Mouse (Mus musculus) heart, adult 2 months (tissue): ENCODE measurements around the gene Dpp4.

ENCODE experiments used
- CTCF ChIP-seq: fragments of 200-600 bp; IDR thresholded peaks from 2 replicates; pipeline ENCODE4 v1.8.1; 2022; ENCODE audit warnings: antibody characterized with exemption, mild to moderate bottlenecking, moderate library complexity
- EP300 ChIP-seq: fragments of 200-500 bp; IDR thresholded peaks from 2 replicates; pipeline ENCODE4 v1.6.1; 2011; ENCODE audit warnings: low read depth, low read length, control low read depth; ENCODE audit not compliant: insufficient read depth

DNA sequence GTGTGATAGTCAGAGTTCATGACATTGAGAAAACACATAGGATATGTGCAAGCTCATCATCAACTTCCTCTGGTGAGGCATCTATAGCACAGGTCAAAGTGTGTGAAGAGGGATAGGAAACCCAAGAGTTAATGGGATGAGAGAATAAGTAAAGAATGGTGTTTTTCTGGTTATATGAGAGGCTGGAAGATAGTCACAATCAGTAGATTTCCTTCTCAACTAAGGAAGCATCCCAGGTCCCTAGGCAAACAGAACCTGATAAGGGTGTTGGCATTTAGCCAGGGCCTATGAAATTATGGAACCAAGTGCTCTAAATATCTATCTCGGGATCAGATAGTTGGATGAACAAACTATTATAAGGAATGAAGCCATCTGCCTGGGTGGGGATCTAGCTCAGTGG is 15.2 kb downstream of the Dpp4 start:
- no peak for TF ChIP-seq CTCF
- TF ChIP-seq EP300 = no peak
